Mouse (Mus musculus): Measurements from ENCODE around the gene Arpp21.

Arpp21 gene

DNA sequence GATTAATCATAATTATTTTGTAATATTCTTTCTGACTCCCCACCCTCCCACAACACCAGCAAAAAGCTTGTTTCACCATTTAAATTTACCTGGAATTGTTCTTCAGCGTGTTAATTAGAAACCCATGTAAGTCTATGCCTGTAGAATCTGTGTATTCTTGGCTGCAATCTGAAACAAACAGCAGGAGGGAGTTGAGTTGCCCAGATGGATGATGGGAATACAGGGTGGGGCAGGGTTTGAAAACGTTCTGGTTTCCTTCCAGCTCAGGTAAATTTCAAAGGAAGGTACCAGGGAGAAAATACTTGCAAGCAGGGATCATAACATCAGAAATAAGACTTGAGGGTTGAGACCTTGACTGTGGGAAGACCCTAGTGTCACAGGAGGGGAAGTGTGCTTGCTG lies 58.2 kb downstream of the Arpp21 start:
- DNase-seq (ENCODE audit: low spot score): no peak

DNA sequence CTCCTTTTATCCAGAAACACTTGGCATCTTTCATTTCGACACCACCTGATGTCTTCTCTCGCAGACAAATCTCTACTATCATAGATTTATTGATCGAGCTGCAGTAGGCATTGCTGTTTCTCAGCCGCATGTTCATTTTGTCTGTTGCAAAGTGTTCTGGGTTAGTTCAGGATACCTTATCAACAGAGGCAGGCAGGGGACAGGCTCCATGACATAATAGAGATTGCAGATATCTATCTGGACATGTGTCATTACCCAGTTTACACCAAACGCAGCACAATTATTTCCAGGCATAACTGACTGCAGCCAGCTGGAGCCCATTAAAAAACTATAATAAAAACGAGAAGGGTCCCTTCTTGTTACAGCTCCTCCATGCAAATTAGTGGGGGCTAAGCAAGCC lies 59.4 kb downstream of the Arpp21 start:
- DNase-seq (ENCODE audit: low spot score): no peak

DNA sequence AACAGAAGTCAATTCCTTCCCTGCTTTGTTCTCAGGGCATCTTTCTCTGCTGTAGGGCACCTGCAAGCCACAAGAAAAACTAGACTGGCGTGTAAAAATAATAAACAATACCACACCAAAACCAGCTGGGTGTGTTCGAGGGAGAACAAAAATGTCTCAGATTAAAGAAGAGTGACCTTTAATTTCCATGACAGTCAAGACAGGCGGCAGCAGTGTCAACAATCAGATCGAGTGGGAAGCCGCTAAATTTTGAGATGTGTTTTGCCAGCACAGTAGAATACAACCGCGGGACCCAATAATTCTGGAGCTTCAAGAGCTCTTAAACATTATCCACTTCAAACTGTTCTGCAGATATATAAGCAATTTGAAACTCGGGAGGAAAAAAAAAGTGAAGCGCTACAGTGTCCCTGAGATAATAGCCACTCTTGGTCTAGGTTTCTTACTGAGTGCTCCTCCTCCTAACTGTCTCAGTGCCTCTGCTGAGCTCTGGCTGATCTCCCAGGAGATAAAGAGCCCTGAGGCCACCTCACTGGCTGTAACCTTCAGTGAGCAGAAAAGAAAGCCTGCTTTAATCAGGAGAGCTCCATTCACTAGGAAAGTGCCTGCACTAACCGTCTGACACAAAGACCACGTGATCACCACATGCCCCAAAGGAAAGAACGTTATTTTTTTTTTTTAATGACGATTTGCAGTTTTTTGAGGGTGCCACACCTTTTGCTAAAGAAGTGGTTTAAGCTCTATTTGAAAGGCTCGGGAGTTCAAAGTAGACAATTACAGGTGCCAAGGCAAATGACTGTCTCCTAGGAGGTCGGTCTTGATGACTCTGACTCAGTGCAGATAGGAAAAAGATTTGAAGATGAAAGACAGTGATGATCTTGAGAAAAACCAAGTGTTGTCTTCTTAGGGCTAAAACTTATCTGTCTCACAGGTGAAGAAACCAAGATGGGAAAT lies 61.1 kb downstream of the Arpp21 start:
- no peak for DNase-seq (ENCODE audit: low spot score)

DNA sequence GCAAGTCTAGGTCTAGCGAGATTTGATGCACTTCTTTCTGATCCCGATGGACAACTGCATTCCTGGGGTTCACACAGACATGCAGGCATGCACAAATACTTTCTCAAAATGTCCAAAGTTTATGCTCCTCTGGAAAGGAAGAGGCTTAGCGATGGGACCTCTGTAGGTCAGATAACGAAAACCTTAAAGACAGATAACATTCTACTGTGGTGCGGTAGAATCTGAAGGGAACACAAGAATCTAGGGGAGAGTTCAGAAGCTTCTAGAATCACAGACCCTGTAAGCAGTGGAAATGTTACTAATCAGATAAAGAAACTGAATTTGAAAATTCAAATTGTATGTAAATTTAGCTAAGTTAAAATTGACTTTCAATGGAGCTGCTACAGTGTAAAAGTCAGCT lies 62.0 kb downstream of the Arpp21 start:
- DNase-seq (ENCODE audit: low spot score): no peak

DNA sequence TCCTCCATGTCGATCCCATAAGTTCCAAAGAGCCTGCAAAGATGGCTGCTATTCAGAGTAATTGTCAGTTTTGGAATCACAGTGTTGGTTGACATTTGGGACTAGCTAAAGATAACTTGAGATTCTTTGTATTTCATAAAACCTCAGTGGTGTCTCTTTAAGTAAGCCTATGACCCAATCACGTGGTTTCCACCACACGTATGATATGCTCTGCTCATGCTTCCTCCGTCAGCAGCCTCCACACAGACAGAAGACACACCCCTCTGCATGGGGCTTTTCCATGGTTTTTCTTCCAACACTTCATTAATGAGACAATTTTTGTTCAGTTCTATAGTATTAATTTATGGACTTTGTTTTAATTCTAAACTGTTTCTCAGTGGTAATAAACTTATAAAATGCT lies 71.1 kb downstream of the Arpp21 start:
- no peak for DNase-seq (ENCODE audit: low spot score)

DNA sequence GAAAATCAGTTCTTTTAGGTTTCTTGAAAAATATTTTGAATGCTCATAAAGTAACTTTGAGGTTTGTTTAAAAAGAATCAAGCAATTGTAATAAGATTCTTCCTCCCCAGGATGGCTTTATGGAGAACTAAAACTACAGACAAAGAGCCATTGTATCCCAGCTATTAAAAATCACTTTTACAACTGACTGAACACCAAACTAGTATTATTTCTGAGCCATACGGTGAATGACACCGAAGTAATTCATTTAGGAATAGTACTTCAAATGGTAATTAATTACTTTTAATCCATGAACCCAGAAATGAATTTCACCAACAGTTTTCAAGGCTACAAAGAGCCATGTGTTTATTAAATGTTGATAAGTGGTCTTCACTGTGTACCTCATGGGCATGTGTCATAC lies 74.8 kb downstream of the Arpp21 start:
- no peak for DNase-seq (ENCODE audit: low spot score)

DNA sequence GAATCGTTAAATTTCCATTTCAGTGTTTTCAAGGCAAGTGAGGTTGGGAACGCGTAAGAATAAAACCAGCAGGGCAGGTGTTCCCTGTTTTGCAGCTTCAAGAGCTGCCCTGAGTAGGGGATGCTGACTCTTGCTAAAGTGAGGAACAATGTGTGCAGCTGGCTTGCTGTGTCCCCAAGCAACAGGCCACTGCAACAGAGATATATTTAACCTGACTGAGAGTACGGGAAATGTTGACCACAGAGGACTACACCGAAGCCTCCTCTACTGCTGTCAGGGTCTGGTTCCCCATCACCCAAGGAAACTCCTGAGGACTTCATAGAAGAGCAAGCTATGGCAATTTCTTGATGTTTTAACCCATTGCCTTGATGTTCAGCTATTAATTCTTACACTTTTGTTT lies 81.8 kb downstream of the Arpp21 start:
- DNase-seq (ENCODE audit: low spot score): no peak

DNA sequence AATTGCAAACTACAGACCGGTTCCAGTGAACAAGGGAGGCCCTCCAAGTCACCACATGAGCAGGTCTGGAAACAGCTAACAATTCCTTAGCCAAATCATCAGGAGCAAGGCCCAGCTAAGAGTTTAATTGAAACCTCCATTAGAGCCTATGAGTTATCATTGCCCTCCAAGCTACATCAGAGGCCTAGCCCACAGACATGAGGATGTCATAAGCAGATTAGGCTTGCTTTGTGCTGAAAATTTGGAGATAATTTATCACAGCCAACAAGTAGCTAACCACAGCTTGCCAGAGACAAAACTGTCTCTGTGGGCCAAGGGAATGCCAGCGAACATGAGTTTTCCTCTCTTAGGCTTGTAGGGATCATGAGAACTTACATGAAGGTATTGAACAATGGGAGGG lies 83.0 kb downstream of the Arpp21 start:
- DNase-seq (ENCODE audit: low spot score): no peak

DNA sequence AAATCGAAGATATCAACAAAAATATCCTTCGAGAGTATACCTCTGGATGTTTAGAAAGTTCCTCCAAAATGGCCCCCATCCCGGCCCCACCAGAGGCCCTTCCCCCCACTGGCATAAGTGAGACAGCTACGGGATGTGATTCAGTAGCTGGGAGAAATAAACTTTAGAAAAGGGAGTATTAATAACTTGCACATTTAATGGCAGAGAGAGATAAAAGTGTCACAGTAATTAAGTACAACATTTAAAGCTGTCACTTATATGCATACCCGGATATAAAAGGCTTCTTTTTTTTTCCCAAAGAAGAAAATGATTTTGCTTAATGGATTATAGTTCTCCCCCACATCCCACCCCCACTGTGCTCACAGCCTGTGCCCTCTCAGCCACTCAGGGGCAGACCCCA lies 84.6 kb downstream of the Arpp21 start:
- DNase-seq (ENCODE audit: low spot score): no peak

DNA sequence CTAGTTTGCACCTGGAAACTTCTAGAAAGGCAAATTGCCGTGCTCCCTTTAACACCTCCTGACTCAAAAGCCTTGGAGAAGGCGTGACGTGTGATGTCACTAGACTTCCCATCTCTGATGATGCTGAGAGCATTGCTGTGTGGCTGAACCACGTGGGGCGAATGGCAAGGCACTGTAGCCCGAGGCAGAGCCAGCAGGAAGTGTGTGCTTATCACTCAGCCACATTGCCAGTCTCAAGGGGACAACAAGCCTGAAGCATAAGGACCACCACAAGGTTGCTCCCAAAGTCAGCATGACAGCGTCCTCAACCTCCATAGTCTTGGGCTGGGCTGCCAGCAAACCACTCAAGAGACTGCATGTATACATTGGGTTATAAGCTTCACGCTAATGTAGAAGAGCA lies 95.1 kb downstream of the Arpp21 start:
- no peak for DNase-seq (ENCODE audit: low spot score)

DNA sequence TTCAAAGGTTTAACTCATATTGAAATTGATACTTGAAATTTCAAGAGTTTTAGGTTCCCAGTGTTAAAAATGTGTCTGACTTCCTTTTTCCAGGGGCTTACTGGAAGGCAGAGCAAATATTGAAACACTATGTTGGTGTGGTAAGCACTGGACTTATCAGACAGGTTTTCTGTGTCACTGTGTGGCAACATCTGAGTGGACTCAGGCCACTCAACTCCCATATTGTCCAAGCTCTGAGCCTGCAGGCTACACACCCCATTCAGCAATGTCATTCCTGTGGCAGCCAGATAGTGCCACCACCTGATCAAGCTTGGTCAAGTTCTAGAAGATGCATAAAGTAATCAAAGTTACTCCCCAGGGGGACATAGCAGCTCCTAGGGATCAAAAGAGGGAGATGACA lies 97.9 kb downstream of the Arpp21 start:
- DNase-seq (ENCODE audit: low spot score): no peak

DNA sequence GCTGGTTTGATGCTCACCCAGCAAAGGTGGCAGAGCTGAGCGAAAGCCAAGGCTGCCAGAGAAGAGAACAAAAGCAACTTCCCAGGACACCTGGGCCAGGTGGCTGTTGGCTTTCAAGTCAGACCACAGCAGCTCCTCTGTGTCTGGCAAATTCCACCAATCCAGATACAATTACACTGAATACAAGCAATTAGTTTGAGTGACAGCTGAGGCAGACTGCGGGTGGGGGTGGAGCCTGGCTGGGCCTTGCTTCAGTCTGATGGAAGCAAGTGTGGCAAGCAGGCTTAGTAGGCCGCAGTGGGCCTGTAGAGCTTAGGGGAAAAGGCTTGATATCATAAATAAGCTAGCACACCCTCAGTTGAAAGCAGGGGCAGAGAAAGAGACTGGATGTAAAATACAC lies 104.9 kb downstream of the Arpp21 start:
- DNase-seq (ENCODE audit: low spot score): no peak

DNA sequence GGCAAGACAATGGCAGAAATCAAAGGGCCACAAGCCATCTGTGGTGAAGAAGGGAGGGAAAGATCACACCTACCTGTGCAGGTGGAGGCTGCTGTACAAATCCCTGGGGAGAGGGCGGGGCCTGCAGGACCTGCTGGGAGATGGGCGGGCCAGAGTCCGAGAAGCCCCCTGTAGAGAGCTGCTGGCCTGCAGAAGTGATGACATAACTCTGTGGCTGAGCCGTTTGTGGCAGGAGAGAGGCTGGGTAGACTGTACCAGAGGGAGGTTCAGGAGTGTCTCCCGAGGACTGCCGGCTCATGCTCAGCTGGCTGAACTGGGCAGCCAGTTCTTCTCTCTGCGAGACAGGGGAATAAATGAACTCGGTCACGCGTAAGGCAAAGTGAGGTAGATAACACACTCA lies 111.1 kb downstream of the Arpp21 start:
- DNase-seq (ENCODE audit: low spot score): no peak

DNA sequence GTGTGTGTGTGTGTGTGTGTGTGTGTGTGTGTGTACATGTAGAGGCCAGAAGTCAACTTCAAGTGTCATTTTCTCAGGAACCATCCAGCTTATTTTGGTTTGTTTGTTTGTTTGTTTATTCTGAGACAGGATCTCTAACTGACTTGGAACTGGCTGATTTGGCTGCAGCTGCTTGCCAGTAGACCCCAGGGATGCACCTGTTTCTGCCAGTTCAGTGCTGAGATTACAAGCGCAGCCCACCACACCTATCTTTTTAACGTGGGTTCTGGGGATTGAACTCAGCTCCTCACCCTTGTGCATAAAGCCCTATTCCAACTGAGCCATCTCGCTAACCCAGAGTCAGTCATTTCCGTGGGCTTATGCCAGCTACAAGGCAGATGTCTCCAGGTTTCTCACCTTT lies 111.6 kb downstream of the Arpp21 start:
- no peak for DNase-seq (ENCODE audit: low spot score)

DNA sequence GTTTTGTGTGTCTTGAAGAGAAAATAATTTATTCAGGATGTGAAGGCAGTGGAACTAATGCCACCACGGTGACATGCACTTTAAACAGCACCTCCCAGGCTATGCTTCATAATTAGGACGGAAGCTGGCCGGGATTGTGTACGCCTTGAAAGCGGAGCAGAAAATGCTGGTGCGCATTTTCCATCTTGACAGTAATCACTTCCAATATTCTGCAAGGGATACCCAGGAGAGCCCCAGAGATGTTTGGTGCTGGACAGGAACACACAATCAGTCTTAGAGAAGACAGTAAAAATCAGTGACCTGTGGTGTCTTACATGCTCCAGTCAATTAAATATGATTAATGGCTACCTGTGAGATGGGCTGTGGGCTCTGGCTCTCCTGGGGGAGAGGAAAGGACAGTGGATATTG lies 112.3 kb downstream of the Arpp21 start:
- no peak for DNase-seq (ENCODE audit: low spot score)

DNA sequence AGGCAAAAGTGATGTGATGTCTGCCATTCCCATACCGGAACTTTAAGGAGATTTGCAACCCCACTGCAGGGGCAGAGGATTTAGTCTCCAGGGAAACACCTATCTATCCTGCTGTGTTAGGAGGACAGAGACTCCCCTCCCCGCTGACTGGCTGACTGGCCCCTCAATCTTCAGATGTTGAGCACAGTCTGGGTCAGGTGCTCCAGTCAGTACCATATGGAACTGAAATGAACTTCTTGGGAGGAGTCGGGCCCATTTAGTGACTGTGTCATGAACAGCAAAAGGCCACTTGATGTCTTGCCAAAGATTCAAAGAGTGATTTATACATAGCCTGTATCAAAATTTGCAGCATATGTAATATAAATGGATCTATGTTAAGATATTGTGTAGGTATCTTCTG lies 116.2 kb downstream of the Arpp21 start:
- no peak for DNase-seq (ENCODE audit: low spot score)

DNA sequence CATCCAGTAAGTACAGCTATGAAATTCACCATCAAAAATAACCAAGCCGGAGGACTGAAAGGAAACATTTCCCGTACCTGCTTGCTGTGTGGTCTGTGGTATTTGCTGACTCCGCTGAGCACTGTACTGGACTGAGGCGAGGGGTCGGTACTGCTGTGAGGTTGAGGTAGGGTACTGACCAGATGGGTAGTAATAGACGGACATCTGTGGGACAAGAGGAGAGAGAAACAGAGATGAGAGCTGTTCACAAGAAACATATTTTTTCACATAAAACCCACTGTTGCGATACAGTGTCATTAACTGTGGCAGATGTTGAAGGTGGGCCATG lies 116.7 kb downstream of the Arpp21 start:
- no peak for DNase-seq (ENCODE audit: low spot score)

DNA sequence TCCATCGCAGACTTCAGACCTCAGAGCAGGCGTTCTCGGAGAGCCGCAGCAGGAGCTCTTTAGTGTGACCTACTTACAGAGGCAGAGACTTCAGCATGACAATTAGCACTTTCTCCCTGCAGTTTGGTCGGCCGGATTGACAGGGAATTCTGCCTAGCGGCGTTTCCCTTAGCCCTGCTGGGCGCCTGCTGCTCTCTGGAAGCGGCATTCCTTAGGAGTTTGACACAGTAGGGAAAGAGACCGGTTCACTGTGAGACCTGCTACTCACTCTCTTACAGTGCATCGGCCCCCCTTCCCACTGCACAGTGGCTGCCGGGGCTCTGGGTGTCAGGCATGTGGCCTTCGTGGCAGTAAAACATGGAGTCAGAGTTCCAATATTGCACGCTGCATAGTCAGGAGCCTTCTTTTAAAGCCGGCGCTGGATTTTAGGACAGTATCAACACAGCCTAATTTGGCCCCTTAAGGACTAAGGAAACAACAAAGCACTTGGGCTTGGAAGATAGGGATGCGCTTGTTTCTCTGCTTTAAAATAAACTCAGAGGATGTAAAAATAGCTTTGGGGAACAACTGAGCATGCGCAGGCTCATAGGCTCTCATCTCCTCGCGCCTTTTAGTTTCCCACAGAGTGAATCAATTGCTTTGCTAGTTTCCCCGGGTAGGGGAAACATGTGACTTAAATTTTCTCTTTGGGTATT lies 117.2 kb downstream of the Arpp21 start:
- no peak for DNase-seq (ENCODE audit: low spot score)

DNA sequence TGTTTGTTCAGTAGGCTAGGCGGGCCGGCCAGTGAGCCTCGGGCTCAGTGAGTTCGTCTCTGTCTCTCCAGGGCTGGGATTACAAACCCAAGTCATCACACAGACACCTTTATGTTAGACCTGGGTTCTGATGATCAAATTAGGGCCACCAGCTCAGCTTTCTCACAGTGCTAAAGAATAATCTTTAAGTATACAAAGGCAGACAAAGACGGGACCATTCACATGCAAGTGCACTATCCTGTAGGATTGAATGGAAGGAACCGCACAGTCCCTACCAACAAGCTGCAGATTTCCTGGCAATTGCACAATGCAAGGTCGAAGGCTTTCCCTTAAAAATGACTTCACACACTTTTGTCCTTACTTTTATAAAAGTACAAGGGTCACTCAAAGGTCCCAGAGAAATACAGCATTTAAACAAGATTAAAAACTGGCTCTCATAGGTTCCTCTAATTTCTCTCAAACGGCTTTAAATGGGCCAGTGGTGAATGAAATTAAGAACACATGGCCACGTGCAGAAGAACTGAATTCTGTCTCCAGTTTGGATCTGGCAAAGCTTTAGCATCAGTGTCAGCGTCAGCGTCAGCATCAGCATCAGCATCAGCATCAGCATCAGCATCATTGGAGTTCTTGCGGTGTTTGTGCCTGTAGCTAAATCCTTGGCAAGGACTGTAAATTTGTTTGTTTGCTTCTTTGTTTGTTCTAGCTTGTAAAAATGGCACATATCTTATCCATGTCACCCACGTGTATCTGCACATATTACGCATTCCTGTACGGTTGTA lies 117.9 kb downstream of the Arpp21 start:
- DNase-seq (ENCODE audit: low spot score): no peak

DNA sequence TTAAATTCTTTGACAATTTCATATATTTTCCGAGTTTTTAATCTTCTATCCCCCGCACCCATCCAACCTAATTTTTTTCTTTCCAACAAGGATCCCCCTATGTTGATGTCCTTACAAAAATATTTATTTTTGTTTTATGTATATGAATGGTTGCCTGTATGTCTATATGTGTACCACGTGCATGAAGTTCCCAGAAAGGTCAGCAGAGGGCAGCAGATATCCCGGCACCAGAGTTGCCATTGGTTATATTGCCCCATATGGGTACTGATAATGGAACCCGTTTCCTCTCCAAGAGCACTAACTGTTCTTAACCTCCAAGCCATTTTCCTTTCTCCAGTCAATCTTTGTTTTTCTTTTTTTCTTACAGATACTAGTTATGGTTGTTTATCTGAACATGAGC lies 124.1 kb downstream of the Arpp21 start:
- no peak for DNase-seq (ENCODE audit: low spot score)

DNA sequence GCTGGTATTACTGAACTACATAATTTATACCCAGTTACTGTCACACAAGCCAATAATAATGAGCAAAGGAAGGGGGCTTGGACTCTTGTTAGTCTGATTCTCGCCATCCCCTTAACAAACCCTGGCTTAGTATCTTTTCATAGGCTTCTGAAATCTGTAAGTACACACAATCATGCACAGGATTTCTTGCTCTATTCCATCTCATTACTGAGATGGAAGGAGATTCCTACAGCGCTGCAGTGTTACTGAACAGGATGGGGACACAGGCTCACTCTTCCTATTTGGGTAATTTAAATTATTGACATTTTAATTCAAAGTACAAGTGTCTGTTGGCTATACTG lies 132.9 kb downstream of the Arpp21 start:
- no peak for DNase-seq (ENCODE audit: low spot score)

DNA sequence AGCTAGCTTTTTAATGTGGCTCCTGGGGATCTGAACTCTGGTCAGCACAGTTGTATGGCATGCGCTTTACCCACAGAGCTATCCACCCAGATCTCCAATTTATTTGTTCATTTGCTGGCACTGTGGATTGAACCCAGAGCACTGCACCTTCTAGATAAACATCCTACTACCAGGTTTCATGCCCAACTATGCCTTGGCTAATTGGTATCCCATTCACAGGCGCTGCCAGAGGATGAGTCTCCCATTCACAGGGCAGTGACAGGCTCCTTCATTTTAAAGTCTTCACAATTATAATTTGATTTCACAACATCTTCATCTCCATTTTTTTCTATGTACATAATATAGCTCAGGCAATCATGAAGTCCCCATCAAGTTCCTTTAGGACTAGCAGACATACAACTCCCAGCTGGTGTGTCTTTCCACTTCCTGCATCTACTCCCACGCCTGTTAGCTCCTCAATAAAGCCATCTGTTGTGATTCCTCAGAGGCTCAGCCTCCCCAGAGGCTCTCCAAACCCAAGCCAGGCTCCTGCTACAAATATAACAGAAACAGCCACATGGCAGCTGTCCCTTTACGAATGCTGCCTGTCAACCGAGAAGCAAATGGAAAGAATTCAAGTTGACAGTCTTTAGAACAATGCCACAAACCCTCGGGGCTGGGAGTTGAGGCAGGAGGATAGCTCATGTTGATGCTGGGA lies 133.4 kb downstream of the Arpp21 start:
- DNase-seq (ENCODE audit: low spot score): no peak

All from ovary, postnatal 14 days (tissue).